Comparison of ENCODE assay signal across 8 mouse cellular contexts in genomic region chr17:43325986-43326671, GRCm38 (mm10). TPM values are rescaled to one million over a fixed set of nuclear protein-coding genes. Genes with fewer than 3 reads are reported as not detected.
DNase-seq lines count a peak whose midpoint lies in the region; ATAC-seq and TF ChIP-seq lines count a peak whose summit lies in the region.

No protein-coding gene starts in this region.

- no peaks in the 10 kb centered on the region for H3K9me3 ChIP-seq in heart, embryonic 10.5 days
- no peaks in the 10 kb centered on the region for H3K9me3 ChIP-seq in hindbrain, embryonic 15.5 days
- no peaks in the 10 kb centered on the region; the same call in none of the 2 replicates for H3K9me3 ChIP-seq in liver, postnatal 0 days (ENCODE audit: low read length)

- H3K9ac ChIP-seq in hindbrain, embryonic 15.5 days: no peak overlapping the region
- peak overlapping the region; percentile 65; the same call in 1 of the 2 replicates for H3K9ac ChIP-seq in liver, postnatal 0 days (replicated peaks)

- H3K27ac ChIP-seq in heart, embryonic 10.5 days: peak overlapping the region; percentile 89
- no peak overlapping the region for H3K27ac ChIP-seq in hindbrain, embryonic 15.5 days (replicated peaks)
- peak overlapping the region; percentile 65 for H3K27ac ChIP-seq in liver, postnatal 0 days (ENCODE audit: low read depth)

- no peaks in the 10 kb centered on the region for H3K36me3 ChIP-seq in heart, embryonic 10.5 days
- H3K36me3 ChIP-seq in hindbrain, embryonic 15.5 days: no peaks in the 10 kb centered on the region
- H3K36me3 ChIP-seq in liver, postnatal 0 days (replicated peaks; ENCODE audit: insufficient read depth, low read length): peaks cover 13% of the 10 kb centered on the region

- CTCF ChIA-PET in Patski (lab: Charles Lee): interaction anchor here (1.0 to 5.3 kb wide), 14 partner anchors 11 to 285 kb away, joined by 3 to 73 read pairs (median 4); no protein-coding TSS in a partner anchor

- TF ChIP-seq CTCF in Patski (IDR thresholded peaks at IDR 0.05): no peak
- TF ChIP-seq CTCF in liver, postnatal 0 days (IDR thresholded peaks at IDR 0.05; ENCODE audit: low read depth): no peak

- no peak for TF ChIP-seq EP300 in liver, postnatal 0 days (IDR thresholded peaks at IDR 0.05; ENCODE audit: low read depth)

- POLR2A ChIA-PET in Patski (lab: Charles Lee): interaction anchor here (0.6 to 0.9 kb wide), 2 partner anchors 60 to 131 kb away, joined by 3 to 4 read pairs; no protein-coding TSS in a partner anchor

- WGBS in heart, embryonic 10.5 days: 53% methylated on average over 7 of the region's 7 CpGs
- WGBS in hindbrain, embryonic 15.5 days: 44% methylated on average over 7 of the region's 7 CpGs
- 40% methylated on average over 7 of the region's 7 CpGs for WGBS in liver, postnatal 0 days (ENCODE audit: insufficient replicate concordance)

- peak overlapping the region; percentile 54; the same call in 1 of the 2 replicates for H3K4me3 ChIP-seq in heart, embryonic 10.5 days
- no peak overlapping the region for H3K4me3 ChIP-seq in hindbrain, embryonic 15.5 days
- H3K4me3 ChIP-seq in liver, postnatal 0 days (ENCODE audit: low read depth, low read length): no peak overlapping the region

- H3K27me3 ChIP-seq in heart, embryonic 10.5 days (ENCODE audit: insufficient read depth, poor library complexity, severe bottlenecking): no peaks in the 10 kb centered on the region
- no peaks in the 10 kb centered on the region for H3K27me3 ChIP-seq in Patski
- no peaks in the 10 kb centered on the region for H3K27me3 ChIP-seq in hindbrain, embryonic 15.5 days
- H3K27me3 ChIP-seq in liver, postnatal 0 days (ENCODE audit: insufficient read depth, low read length): no peaks in the 10 kb centered on the region

- in situ Hi-C loops in Patski (cut with MboI; ENCODE audit: low pct_unique_long_range_greater_than_20kb): loop anchor here (5.0 to 10.0 kb wide), 4 partner anchors 59 to 311 kb away; partner anchors contain the start of gene Tnfrsf21

- peak; percentile 66 for ATAC-seq in Patski
- 0 out of 2 replicates have a peak, but pooled peaks have one; percentile 21 for ATAC-seq in hindbrain, embryonic 15.5 days (ENCODE audit: low FRiP score, low read depth)
- ATAC-seq in liver, postnatal 0 days: 0 out of 2 replicates have a peak, but pooled peaks have one; percentile 18

- DNase-seq in heart, embryonic 10.5 days (ENCODE audit: low spot score): no peak
- no peak for DNase-seq in heart, adult 9 months (ENCODE audit: low spot score in 2 of 2)
- DNase-seq in Patski (ENCODE audit: low read depth, low spot score): peak; percentile 55
- peak; percentile 35 for DNase-seq in liver, postnatal 0 days
- no peak for DNase-seq in urinary bladder, postnatal 10 days (ENCODE audit: low spot score)
- no peak for DNase-seq in layer of hippocampus, postnatal 10 days (ENCODE audit: low spot score in 2 of 2)
- no peak for DNase-seq in right cerebral cortex, postnatal 36 days (ENCODE audit: low spot score in 2 of 2)

- H3K4me2 ChIP-seq in hindbrain, embryonic 15.5 days: peak overlapping the region; percentile 67
- peak overlapping the region; percentile 78 for H3K4me2 ChIP-seq in liver, postnatal 0 days (ENCODE audit: low read depth, low read length)

- peaks cover 19% of the 10 kb centered on the region for H3K4me1 ChIP-seq in heart, embryonic 10.5 days
- peaks cover 8% of the 10 kb centered on the region for H3K4me1 ChIP-seq in hindbrain, embryonic 15.5 days (replicated peaks)
- peaks cover 26% of the 10 kb centered on the region for H3K4me1 ChIP-seq in liver, postnatal 0 days (ENCODE audit: insufficient read depth)

RNA-seq across cellular contexts. Expression of gene Adgrf5, which starts 34.1 kb away (rescaled TPM):
- polyA plus RNA-seq in heart, embryonic 10.5 days (2016; fragmentation: Nextera tagmentation; extraction: Ambion mirVana): 12.6 and 19.4 TPM in 2 replicates
- 0.96 TPM for polyA plus RNA-seq in Patski (2021)
- 7.6 and 9.0 TPM in 2 replicates for polyA plus RNA-seq in hindbrain, embryonic 15.5 days (2015; fragmentation: Nextera tagmentation; extraction: Ambion mirVana)
- polyA plus RNA-seq in liver, postnatal 0 days (2015; fragmentation: Nextera tagmentation; extraction: Ambion mirVana): 2.5 and 3.5 TPM in 2 replicates
- total RNA-seq in layer of hippocampus, postnatal 10 days (2021): 10 to 100 TPM; 26.3 to 27.4 TPM

RNA-seq across cellular contexts. Expression of gene Adgrf1, which starts 56.0 kb away (rescaled TPM):
- polyA plus RNA-seq in heart, embryonic 10.5 days (2016; fragmentation: Nextera tagmentation; extraction: Ambion mirVana): 0.10 TPM in 1 of 2 replicates, not detected in the other
- polyA plus RNA-seq in Patski (2021): 0.06 TPM
- polyA plus RNA-seq in hindbrain, embryonic 15.5 days (2015; fragmentation: Nextera tagmentation; extraction: Ambion mirVana): not detected in 2 replicates
- polyA plus RNA-seq in liver, postnatal 0 days (2015; fragmentation: Nextera tagmentation; extraction: Ambion mirVana): 0.60 and 0.69 TPM in 2 replicates
- under 1 TPM in 1 of 2 experiments, not detected in 1; 0.09 TPM for total RNA-seq in layer of hippocampus, postnatal 10 days (2021)

Comparison
In these comparisons a context has a peak if more than half of its experiments do, and no peak if none do; other contexts are left out.
1. DNase-seq: peak in Patski (single experiment) and liver, postnatal 0 days (single experiment); none in heart, embryonic 10.5 days (single experiment), heart, adult 9 months (0 of 2), urinary bladder, postnatal 10 days (single experiment), layer of hippocampus, postnatal 10 days (0 of 2) and right cerebral cortex, postnatal 36 days (0 of 2).
2. Peak in every context shown above with its lines, with median percentiles within 50 percentile points of each other: ATAC-seq.